ENCODE assay signal across 15 mouse cellular contexts in genomic region chr6:72153455-72153854, GRCm38 (mm10). TPM values are rescaled to one million over a fixed set of nuclear protein-coding genes. Genes with fewer than 3 reads are reported as not detected.
DNase-seq lines count a peak whose midpoint lies in the region; ATAC-seq and TF ChIP-seq lines count a peak whose summit lies in the region.
"Had no signal": no experiment of that assay in that cellular context is flagged by ENCODE, and none has a peak within 500 bp of the region (broad histone marks: within the 10 kb centered on the region; RNA-seq: fewer than 3 reads in every experiment).

No protein-coding gene starts in this region.

- 0 out of 2 replicates have a peak, but pooled peaks cover 15% of the 10 kb centered on the region for H3K36me3 ChIP-seq in lung, postnatal 0 days (ENCODE audit: insufficient read depth, low read length)

- DNase-seq in lung, postnatal 36 days = peak; percentile 26
- DNase-seq in lung, postnatal 0 days (ENCODE audit: low spot score) = no peak
- peak; percentile 15 to 22 for DNase-seq in gastrocnemius, adult 8-10 months (ENCODE audit: low spot score in 2 of 2)
- DNase-seq in naive thymus-derived CD4-positive, alpha-beta T cell, adult 2 months (ENCODE audit: low read depth) = peak; percentile 19
- peak; percentile 65 for DNase-seq in thymus, postnatal 4 days
- DNase-seq in cerebellum, adult 2 months = no peak
- DNase-seq: cerebellum, adult 11 months; lung, embryonic 14.5 days had no signal

- TF ChIP-seq EP300 in lung, postnatal 0 days (IDR thresholded peaks at IDR 0.05) = no peak

- no peak overlapping the region for H3K4me3 ChIP-seq in lung, postnatal 0 days (ENCODE audit: low read depth, low read length)
- no peak overlapping the region for H3K4me3 ChIP-seq in cerebellum, adult 2 months (replicated peaks; ENCODE audit: insufficient read depth, low read depth, low read length)
- H3K4me3 ChIP-seq: embryonic facial prominence, embryonic 10.5 days; forebrain, embryonic 12.5 days; heart, embryonic 13.5 days had no signal

- no peaks in the 10 kb centered on the region for H3K4me1 ChIP-seq in lung, postnatal 0 days (ENCODE audit: insufficient read depth, low read depth, low read length)
- H3K4me1 ChIP-seq in cerebellum, adult 2 months (ENCODE audit: control insufficient read depth, insufficient read depth, low read length) = peaks cover 2% of the 10 kb centered on the region; the same call in 1 of the 2 replicates
- H3K4me1 ChIP-seq: embryonic facial prominence, embryonic 10.5 days; forebrain, embryonic 12.5 days; heart, embryonic 13.5 days had no signal

- H3K27me3 ChIP-seq in lung, postnatal 0 days (replicated peaks; ENCODE audit: insufficient read depth, low read length) = no peaks in the 10 kb centered on the region
- H3K27me3 ChIP-seq in cerebellum, adult 2 months (ENCODE audit: control insufficient read depth, insufficient read depth, low read length) = no peaks in the 10 kb centered on the region
- H3K27me3 ChIP-seq: forebrain, embryonic 12.5 days; heart, embryonic 13.5 days had no signal

- no peak overlapping the region for H3K27ac ChIP-seq in lung, postnatal 0 days (ENCODE audit: low read length)
- H3K27ac ChIP-seq in cerebellum, adult 2 months (ENCODE audit: insufficient read depth, low read length) = no peak overlapping the region
- H3K27ac ChIP-seq: embryonic facial prominence, embryonic 10.5 days; forebrain, embryonic 12.5 days; heart, embryonic 13.5 days; hindbrain, postnatal 0 days; kidney, postnatal 0 days had no signal

- no peak for TF ChIP-seq POLR2A in cerebellum, adult 2 months (IDR thresholded peaks at IDR 0.05; ENCODE audit: borderline replicate concordance, insufficient read depth, low read length)

- 80% methylated on average over 11 of the region's 11 CpGs for WGBS in lung, postnatal 0 days
- 39% methylated on average over 11 of the region's 11 CpGs for WGBS in cerebellum, adult 2 months

- no peak for ATAC-seq in lung, postnatal 0 days
- no peak for ATAC-seq in erythroid progenitor cell, adult 5-6 weeks (replicated peaks; ENCODE audit: low FRiP score, poor library complexity, severe bottlenecking)
- ATAC-seq: midbrain, embryonic 16.5 days had no signal

- H3K9me3 ChIP-seq in lung, postnatal 0 days (ENCODE audit: low read length) = no peaks in the 10 kb centered on the region

- H3K9ac ChIP-seq in lung, postnatal 0 days (replicated peaks; ENCODE audit: low read depth) = no peak overlapping the region
- H3K9ac ChIP-seq: forebrain, embryonic 12.5 days; heart, embryonic 13.5 days; lung, embryonic 14.5 days had no signal

- no peak for TF ChIP-seq CTCF in lung, postnatal 0 days (IDR thresholded peaks at IDR 0.05)
- TF ChIP-seq CTCF in cerebellum, adult 2 months (IDR thresholded peaks at IDR 0.05; ENCODE audit: borderline replicate concordance, insufficient read depth, low read depth, low read length) = no peak

- no peak overlapping the region for H3K4me2 ChIP-seq in lung, postnatal 0 days (replicated peaks; ENCODE audit: low read depth, low read length)
- H3K4me2 ChIP-seq: forebrain, embryonic 12.5 days; heart, embryonic 13.5 days; lung, embryonic 14.5 days had no signal

RNA-seq across cellular contexts. Expression of gene St3gal5, which starts 56.1 kb away (rescaled TPM):
- polyA plus RNA-seq in lung, postnatal 0 days (2015; fragmentation: Nextera tagmentation; extraction: Ambion mirVana) = 38.9 and 42.4 TPM in 2 replicates
- total RNA-seq in gastrocnemius, adult 8-10 months (2022) = 10 to 100 TPM; 48.5 to 85.9 (median 71.1) TPM
- 129 TPM in 2 replicates for polyA plus RNA-seq in cerebellum, adult 2 months (2012; rRNA removed)
- total RNA-seq in erythroid progenitor cell, adult 5-6 weeks (2015; ENCODE audit: low replicate concordance) = 226 and 229 TPM in 2 replicates
- total RNA-seq in erythroid progenitor cell, adult 5-6 weeks (2017; ENCODE audit: low replicate concordance) = 231 and 263 TPM in 2 replicates

Comparison
In these comparisons a context has a peak if more than half of its experiments do, and no peak if none do; other contexts are left out.
1. DNase-seq: peak in lung, postnatal 36 days (single experiment), gastrocnemius, adult 8-10 months (2 of 2), naive thymus-derived CD4-positive, alpha-beta T cell, adult 2 months (single experiment) and thymus, postnatal 4 days (single experiment); none in lung, postnatal 0 days (single experiment) and cerebellum, adult 2 months (0 of 2).